Mouse (Mus musculus): ENCODE data around the gene Rgs7. TPM values are rescaled to one million over a fixed set of nuclear protein-coding genes. Genes with fewer than 3 reads are reported as not detected.
A peak's percentile ranks its signal among the peaks of the same experiment; 100 is the strongest.

The Rgs7 gene
- polyA plus RNA-seq, 1 experiment from 2014 or later = 28.9 TPM

DNA sequence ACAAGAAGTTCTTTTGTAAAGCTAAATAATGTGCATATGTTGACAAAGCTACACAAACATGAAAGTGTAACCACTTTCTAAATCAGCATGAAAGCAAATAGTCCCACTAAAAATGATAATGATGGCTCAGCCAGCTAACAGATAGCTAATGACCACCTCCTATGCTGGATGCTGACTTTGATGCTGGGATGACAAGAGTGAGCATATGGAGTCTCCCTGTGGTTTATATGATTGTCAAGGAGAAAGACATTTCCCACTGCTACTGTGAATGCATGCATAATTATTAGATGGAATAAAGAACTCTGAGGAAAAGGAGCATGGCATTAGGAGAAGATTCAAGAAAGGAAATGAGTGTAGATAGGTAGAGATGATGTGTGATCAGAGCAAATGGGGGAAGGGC, 230.0 kb downstream of the Rgs7 start:
- Histone ChIP-seq H3K9ac (no peak overlapping the region), H3K27ac (no peak overlapping the region), H3K4me3 (no peak overlapping the region), H3K36me3 (no peaks in the 10 kb centered on the region), H3K9me3 (no peaks in the 10 kb centered on the region), H3K4me2 (no peak overlapping the region), H3K27me3 (no peaks in the 10 kb centered on the region), H3K4me1 (replicated peaks) (0 out of 2 replicates have a peak, but pooled peaks cover 3% of the 10 kb centered on the region)
- ATAC-seq (ENCODE audit: low FRiP score) = 0 out of 2 replicates have a peak, but pooled peaks have one; percentile 36

GRCm38 (mm10) chr1:175259374-175259773, 232.9 kb downstream of the Rgs7 start:
- Histone ChIP-seq H3K9me3 (no peaks in the 10 kb centered on the region), H3K4me2 (no peak overlapping the region), H3K4me1 (replicated peaks) (0 out of 2 replicates have a peak, but pooled peaks cover 3% of the 10 kb centered on the region), H3K4me3 (no peak overlapping the region), H3K27ac (no peak overlapping the region), H3K9ac (no peak overlapping the region), H3K27me3 (no peaks in the 10 kb centered on the region), H3K36me3 (no peaks in the 10 kb centered on the region)
- WGBS = 55% methylated on average over 1 of the region's 1 CpGs
- ATAC-seq (ENCODE audit: low FRiP score) = peak; percentile 75; the same call in 1 of the 2 replicates

DNA sequence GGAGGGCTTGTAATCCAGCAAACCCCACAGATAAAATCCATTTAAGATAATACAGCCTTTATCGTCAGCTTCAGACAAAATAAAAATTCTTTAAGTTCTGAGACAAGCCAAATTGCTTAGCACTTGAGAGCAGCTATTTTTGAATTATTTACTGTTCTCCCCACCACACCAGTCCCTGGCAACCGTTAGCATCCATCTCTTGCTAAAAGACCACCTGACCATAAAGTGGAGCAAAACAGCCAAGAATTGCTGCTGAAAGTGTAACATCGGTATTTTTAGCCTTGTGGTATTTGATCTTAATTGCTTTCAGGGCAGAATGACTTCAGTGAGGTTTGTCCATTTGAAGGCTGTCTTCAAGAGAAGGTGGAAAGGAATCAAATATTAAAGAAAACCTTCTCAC, 237.1 kb downstream of the Rgs7 start:
- ATAC-seq (ENCODE audit: low FRiP score) = no peak
- Histone ChIP-seq H3K9ac (no peak overlapping the region), H3K36me3 (no peaks in the 10 kb centered on the region), H3K9me3 (no peaks in the 10 kb centered on the region), H3K4me2 (no peak overlapping the region), H3K27me3 (no peaks in the 10 kb centered on the region), H3K27ac (no peak overlapping the region), H3K4me1 (replicated peaks) (0 out of 2 replicates have a peak, but pooled peaks cover 3% of the 10 kb centered on the region), H3K4me3 (no peak overlapping the region)
- 75% methylated on average over 3 of the region's 3 CpGs for WGBS

- H3K27me3 ChIP-seq = no peaks in the 10 kb centered on the region
Observed at GRCm38 (mm10) chr1:175254724-175255123, 237.6 kb downstream of the Rgs7 start.

DNA sequence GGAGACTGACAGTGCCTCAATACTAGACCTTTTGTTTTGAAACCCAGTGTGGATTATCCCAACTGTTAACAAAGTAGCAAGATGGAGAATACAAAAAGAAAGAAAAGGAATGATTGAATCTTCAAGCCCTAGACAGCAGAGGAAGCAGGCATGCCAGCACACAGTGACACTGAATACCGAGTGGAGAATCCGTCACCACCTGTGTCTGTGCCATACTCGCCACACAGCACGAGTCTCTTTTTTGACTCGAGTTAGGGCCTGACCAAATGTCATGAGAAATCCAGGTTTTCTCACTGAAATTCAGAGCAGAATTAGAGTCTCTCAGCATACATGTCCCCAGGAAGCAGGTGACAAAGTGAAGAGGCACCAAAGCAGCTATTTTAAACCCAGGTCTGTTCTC, 250.2 kb downstream of the Rgs7 start:
- Histone ChIP-seq H3K4me1 (replicated peaks) (0 out of 2 replicates have a peak, but pooled peaks cover 6% of the 10 kb centered on the region), H3K27ac (no peak overlapping the region), H3K9me3 (no peaks in the 10 kb centered on the region), H3K4me3 (no peak overlapping the region), H3K36me3 (no peaks in the 10 kb centered on the region), H3K4me2 (no peak overlapping the region), H3K27me3 (no peaks in the 10 kb centered on the region), H3K9ac (no peak overlapping the region)
- ATAC-seq (ENCODE audit: low FRiP score) = no peak
- 77% methylated on average over 5 of the region's 5 CpGs for WGBS

More at GRCm38 (mm10) chr1:175254724-175255123, 237.6 kb downstream of the Rgs7 start:
- WGBS = 59% methylated on average over 3 of the region's 3 CpGs
- no peaks in the 10 kb centered on the region for H3K36me3 ChIP-seq
- no peak overlapping the region for H3K27ac ChIP-seq
- H3K4me1 ChIP-seq (replicated peaks) = 0 out of 2 replicates have a peak, but pooled peaks cover 3% of the 10 kb centered on the region
- no peak overlapping the region for H3K9ac ChIP-seq
- H3K4me2 ChIP-seq = no peak overlapping the region
- no peak overlapping the region for H3K4me3 ChIP-seq
- no peaks in the 10 kb centered on the region for H3K9me3 ChIP-seq
- no peak for ATAC-seq (ENCODE audit: low FRiP score)

GRCm38 (mm10) chr1:175240137-175240536, 252.2 kb downstream of the Rgs7 start:
- Histone ChIP-seq H3K4me2 (no peak overlapping the region), H3K4me3 (no peak overlapping the region), H3K9ac (no peak overlapping the region), H3K9me3 (no peaks in the 10 kb centered on the region), H3K36me3 (no peaks in the 10 kb centered on the region), H3K4me1 (replicated peaks) (0 out of 2 replicates have a peak, but pooled peaks cover 6% of the 10 kb centered on the region), H3K27ac (no peak overlapping the region), H3K27me3 (no peaks in the 10 kb centered on the region)
- ATAC-seq (ENCODE audit: low FRiP score) = no peak
- WGBS = 67% methylated on average over 2 of the region's 2 CpGs

- 83% methylated on average over 3 of the region's 3 CpGs for WGBS
- H3K9ac ChIP-seq = no peak overlapping the region
- no peaks in the 10 kb centered on the region for H3K27me3 ChIP-seq
- no peak overlapping the region for H3K27ac ChIP-seq
- no peaks in the 10 kb centered on the region for H3K36me3 ChIP-seq
- H3K4me3 ChIP-seq = no peak overlapping the region
- ATAC-seq (ENCODE audit: low FRiP score) = no peak
- no peaks in the 10 kb centered on the region for H3K9me3 ChIP-seq
- no peaks in the 10 kb centered on the region for H3K4me1 ChIP-seq (replicated peaks)
- no peak overlapping the region for H3K4me2 ChIP-seq
Observed at GRCm38 (mm10) chr1:175221593-175222500, 270.5 kb downstream of the Rgs7 start.

GRCm38 (mm10) chr1:175219563-175219962, 272.7 kb downstream of the Rgs7 start:
- WGBS = 77% methylated on average over 2 of the region's 2 CpGs

GRCm38 (mm10) chr1:175207004-175207403, 285.3 kb downstream of the Rgs7 start:
- no peak for ATAC-seq (ENCODE audit: low FRiP score)
- WGBS = 76% methylated on average over 2 of the region's 2 CpGs
- no peaks in the 10 kb centered on the region for H3K36me3 ChIP-seq
- H3K27ac ChIP-seq = no peak overlapping the region
- H3K4me3 ChIP-seq = no peak overlapping the region
- no peaks in the 10 kb centered on the region for H3K27me3 ChIP-seq
- no peaks in the 10 kb centered on the region for H3K4me1 ChIP-seq (replicated peaks)
- no peak overlapping the region for H3K4me2 ChIP-seq
- no peak overlapping the region for H3K9ac ChIP-seq
- no peaks in the 10 kb centered on the region for H3K9me3 ChIP-seq

More at GRCm38 (mm10) chr1:175219563-175219962, 272.7 kb downstream of the Rgs7 start:
- H3K9ac ChIP-seq = no peak overlapping the region
- no peak for ATAC-seq (ENCODE audit: low FRiP score)
- no peaks in the 10 kb centered on the region for H3K9me3 ChIP-seq
- no peaks in the 10 kb centered on the region for H3K36me3 ChIP-seq
- no peak overlapping the region for H3K4me3 ChIP-seq
- no peak overlapping the region for H3K27ac ChIP-seq
- no peaks in the 10 kb centered on the region for H3K27me3 ChIP-seq
- no peaks in the 10 kb centered on the region for H3K4me1 ChIP-seq (replicated peaks)
- no peak overlapping the region for H3K4me2 ChIP-seq

DNA sequence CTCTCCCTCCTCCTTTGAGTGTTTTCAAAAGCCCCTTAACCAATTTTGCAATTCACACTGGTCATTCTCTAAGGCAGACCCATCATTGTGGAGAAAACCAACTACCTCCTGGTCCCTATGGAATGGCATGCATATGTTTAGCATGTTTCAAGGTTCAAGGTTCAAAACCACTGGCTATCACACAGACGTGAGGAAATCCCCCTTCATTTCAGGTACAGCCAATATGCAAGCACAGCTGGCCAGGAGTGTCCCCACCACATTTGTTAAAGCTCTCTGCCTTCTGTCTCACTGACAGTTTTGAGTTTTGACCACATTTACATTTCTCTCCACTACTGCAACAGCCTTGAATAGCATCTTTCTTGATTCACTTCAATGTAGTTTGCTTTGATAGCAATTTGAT, 286.7 kb downstream of the Rgs7 start:
- H3K4me2 ChIP-seq = no peak overlapping the region
- no peak overlapping the region for H3K4me3 ChIP-seq
- H3K27ac ChIP-seq = no peak overlapping the region
- H3K9ac ChIP-seq = no peak overlapping the region
- ATAC-seq (ENCODE audit: low FRiP score) = no peak
- WGBS = 78% methylated on average over 1 of the region's 1 CpGs
- H3K27me3 ChIP-seq = no peaks in the 10 kb centered on the region
- H3K9me3 ChIP-seq = no peaks in the 10 kb centered on the region
- no peaks in the 10 kb centered on the region for H3K4me1 ChIP-seq (replicated peaks)
- no peaks in the 10 kb centered on the region for H3K36me3 ChIP-seq

DNA sequence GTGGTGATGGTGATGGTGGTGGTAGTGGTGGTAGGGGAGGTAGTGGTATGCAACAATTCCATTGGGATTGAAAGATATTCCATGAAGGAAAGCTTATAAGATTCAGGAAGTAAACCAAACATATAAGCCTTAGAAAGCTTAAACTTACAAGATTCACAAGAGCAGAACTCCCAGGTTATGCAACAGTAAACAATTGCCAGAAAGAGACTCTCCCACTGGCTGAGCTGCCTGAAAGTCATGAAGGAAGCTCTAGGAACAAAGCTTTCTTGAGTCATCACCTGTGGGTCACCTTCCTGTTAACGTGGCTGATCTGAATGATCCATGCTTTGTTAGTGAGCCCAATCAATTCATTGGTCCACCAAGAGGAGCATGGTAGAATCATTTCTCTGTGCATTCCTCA, 288.8 kb downstream of the Rgs7 start:
- Histone ChIP-seq H3K9me3 (no peaks in the 10 kb centered on the region), H3K9ac (no peak overlapping the region), H3K27ac (no peak overlapping the region), H3K27me3 (no peaks in the 10 kb centered on the region), H3K4me2 (no peak overlapping the region), H3K4me3 (no peak overlapping the region), H3K36me3 (no peaks in the 10 kb centered on the region), H3K4me1 (replicated peaks) (no peaks in the 10 kb centered on the region)
- WGBS = 89% methylated on average over 1 of the region's 1 CpGs
- no peak for ATAC-seq (ENCODE audit: low FRiP score)

DNA sequence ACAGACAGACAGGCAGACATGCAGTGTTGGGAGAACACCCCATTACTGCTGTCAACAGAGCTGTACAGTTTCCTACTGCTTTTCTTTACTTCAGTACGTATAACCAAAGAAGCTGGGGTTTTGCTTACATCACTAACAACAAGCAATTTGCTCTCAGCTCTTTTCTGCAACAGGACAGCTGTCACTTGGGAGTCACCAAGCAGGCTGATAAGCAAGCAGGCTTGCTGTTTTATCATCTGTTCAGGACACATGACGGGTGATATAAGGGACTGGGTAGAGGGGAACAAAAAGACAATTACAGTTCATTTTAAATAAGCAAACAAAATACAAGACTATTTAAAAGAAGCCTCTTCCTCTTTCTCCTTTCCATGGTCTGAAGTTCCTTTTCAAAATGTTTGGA, 289.4 kb downstream of the Rgs7 start:
- Histone ChIP-seq H3K27me3 (no peaks in the 10 kb centered on the region), H3K27ac (no peak overlapping the region), H3K4me2 (no peak overlapping the region), H3K36me3 (no peaks in the 10 kb centered on the region), H3K9me3 (no peaks in the 10 kb centered on the region), H3K4me3 (no peak overlapping the region), H3K4me1 (replicated peaks) (no peaks in the 10 kb centered on the region), H3K9ac (no peak overlapping the region)
- no peak for ATAC-seq (ENCODE audit: low FRiP score)
- 61% methylated on average over 2 of the region's 2 CpGs for WGBS

- ATAC-seq (ENCODE audit: low FRiP score) = no peak
- Histone ChIP-seq H3K4me1 (replicated peaks) (no peaks in the 10 kb centered on the region), H3K9ac (no peak overlapping the region), H3K27me3 (no peaks in the 10 kb centered on the region), H3K4me2 (no peak overlapping the region), H3K27ac (no peak overlapping the region), H3K9me3 (no peaks in the 10 kb centered on the region), H3K36me3 (no peaks in the 10 kb centered on the region), H3K4me3 (no peak overlapping the region)
- 94% methylated on average over 4 of the region's 4 CpGs for WGBS
Observed at GRCm38 (mm10) chr1:175198881-175199280, 293.4 kb downstream of the Rgs7 start.

All from hindbrain, embryonic 13.5 days (tissue).